Mouse (Mus musculus) C2C12 (cell line): Measurements from ENCODE around the gene Cend1. TPM values are rescaled to one million over a fixed set of nuclear protein-coding genes. Genes with fewer than 3 reads are reported as not detected.

Source experiments
- H3K27me3 ChIP-seq: one replicate; pipeline ENCODE4 v1.6.1; 2011; ENCODE audit not compliant: control insufficient read depth, insufficient read depth, insufficient read length
- H3K36me3 ChIP-seq: one replicate; pipeline ENCODE4 v1.6.1; 2011; ENCODE audit not compliant: control insufficient read depth, insufficient read depth
- H3K4me3 ChIP-seq: one replicate; pipeline ENCODE4 v1.5.1; 2011; ENCODE audit warnings: mild to moderate bottlenecking, control low read depth; ENCODE audit not compliant: poor library complexity, insufficient read depth, severe bottlenecking
- H3K79me2 ChIP-seq: one replicate; pipeline ENCODE4 v1.6.1; 2011; ENCODE audit not compliant: control insufficient read depth, insufficient read depth
- H3K79me3 ChIP-seq: one replicate; pipeline ENCODE4 v1.6.1; 2011; ENCODE audit warnings: low read depth, control low read depth
- H3ac ChIP-seq: one replicate; pipeline ENCODE3; 2011; ENCODE audit warnings: low read depth; ENCODE audit not compliant: control insufficient read depth, insufficient read length
- CEBPB ChIP-seq: IDR thresholded peaks from one replicate; pipeline ENCODE4 v1.6.1; 2011; ENCODE audit warnings: low read depth, mild to moderate bottlenecking, control low read depth, moderate library complexity
- CTCF ChIP-seq: IDR thresholded peaks from one replicate; pipeline ENCODE4 v1.5.1; 2011; ENCODE audit not compliant: control insufficient read depth, insufficient read depth, insufficient read length
- FOSL1 ChIP-seq: IDR thresholded peaks from one replicate; pipeline ENCODE4 v1.8.0; 2011; ENCODE audit warnings: mild to moderate bottlenecking, low read length; ENCODE audit not compliant: poor library complexity, insufficient read depth, severe bottlenecking
- MAX ChIP-seq: IDR thresholded peaks from one replicate; pipeline ENCODE4 v1.6.1; 2011; ENCODE audit warnings: mild to moderate bottlenecking, control low read depth
- MYOD1 ChIP-seq: IDR thresholded peaks from one replicate; pipeline ENCODE4 v1.6.1; 2011; ENCODE audit warnings: low read depth; ENCODE audit not compliant: control insufficient read depth, insufficient read length
- MYOG ChIP-seq: IDR thresholded peaks from one replicate; pipeline ENCODE4 v1.6.1; 2011; ENCODE audit not compliant: control insufficient read depth, insufficient read length; ENCODE audit errors: extremely low read depth
- USF1 ChIP-seq: IDR thresholded peaks from one replicate; pipeline ENCODE4 v1.6.1; 2011; ENCODE audit warnings: low read depth, mild to moderate bottlenecking, control low read depth, moderate library complexity
- polyA plus RNA-seq: library from polyadenylated mRNA; unstranded; fragments of >200 nt; fragmentation: generic; extraction: Trizol; gene quantifications from one replicate; pipeline ENCODE4 v1.2.1, GENCODE M21; 2012; ENCODE audit warnings: missing spikeins

Cend1 gene
- polyA plus RNA-seq, 1 experiment, result 2.4 TPM

DNA sequence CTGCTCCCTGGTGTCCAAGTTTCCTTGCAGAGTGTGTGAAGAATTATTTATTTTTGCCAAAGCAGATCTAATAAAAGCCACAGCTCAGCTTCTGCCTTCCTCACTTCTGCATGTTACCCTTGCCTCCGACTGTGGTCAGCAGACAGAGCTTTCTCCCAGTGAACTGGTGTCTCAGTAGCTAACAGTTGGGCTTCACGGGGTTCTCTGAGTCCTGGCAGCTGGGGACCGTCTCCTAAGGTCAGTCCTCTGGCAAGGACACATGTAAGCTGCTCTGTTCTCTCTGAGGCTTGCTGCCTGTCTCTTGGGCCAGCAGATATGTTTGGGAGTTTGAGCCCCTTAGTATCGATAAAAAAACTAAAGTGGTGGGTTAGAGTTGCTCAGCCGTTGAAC is 30.7 kb upstream of the Cend1 start:
- no peaks in the 10 kb centered on the region for H3K79me3 ChIP-seq
- H3K36me3 ChIP-seq, result peaks cover 3% of the 10 kb centered on the region
- H3K27me3 ChIP-seq, result no peaks in the 10 kb centered on the region
- no peaks in the 10 kb centered on the region for H3K79me2 ChIP-seq
- H3K4me3 ChIP-seq, result no peak overlapping the region
- no peak for TF ChIP-seq MAX
- TF ChIP-seq USF1, result no peak
- no peak for TF ChIP-seq CEBPB
- TF ChIP-seq MYOD1, result no peak
- no peak for TF ChIP-seq MYOG
- TF ChIP-seq CTCF, result no peak
- no peak for TF ChIP-seq FOSL1
- H3ac ChIP-seq, result no peak overlapping the region

DNA sequence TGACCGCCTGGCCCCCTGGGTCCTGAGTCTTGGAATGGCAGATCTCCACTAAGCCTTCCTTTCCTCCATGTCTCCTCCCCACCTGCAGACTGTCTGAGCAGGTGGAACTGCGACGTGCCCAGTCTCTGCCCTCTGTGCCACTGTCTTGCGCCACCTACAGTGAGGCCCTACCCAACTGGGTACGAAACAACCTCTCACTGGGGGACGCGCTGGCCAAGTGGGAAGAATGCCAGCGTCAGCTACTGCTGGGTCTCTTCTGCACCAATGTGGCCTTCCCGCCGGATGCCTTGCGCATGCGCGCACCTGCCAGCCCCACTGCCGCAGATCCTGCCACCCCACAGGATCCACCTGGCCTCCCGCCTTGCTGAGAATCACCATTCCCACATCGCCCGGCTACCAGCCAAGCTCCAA is 30.0 kb upstream of the Cend1 start:
- no peak for TF ChIP-seq MAX
- TF ChIP-seq FOSL1, result no peak
- no peak for TF ChIP-seq USF1
- no peaks in the 10 kb centered on the region for H3K79me3 ChIP-seq
- no peaks in the 10 kb centered on the region for H3K27me3 ChIP-seq
- no peak overlapping the region for H3ac ChIP-seq
- no peak overlapping the region for H3K4me3 ChIP-seq
- H3K79me2 ChIP-seq, result no peaks in the 10 kb centered on the region
- H3K36me3 ChIP-seq, result peaks cover 3% of the 10 kb centered on the region

DNA sequence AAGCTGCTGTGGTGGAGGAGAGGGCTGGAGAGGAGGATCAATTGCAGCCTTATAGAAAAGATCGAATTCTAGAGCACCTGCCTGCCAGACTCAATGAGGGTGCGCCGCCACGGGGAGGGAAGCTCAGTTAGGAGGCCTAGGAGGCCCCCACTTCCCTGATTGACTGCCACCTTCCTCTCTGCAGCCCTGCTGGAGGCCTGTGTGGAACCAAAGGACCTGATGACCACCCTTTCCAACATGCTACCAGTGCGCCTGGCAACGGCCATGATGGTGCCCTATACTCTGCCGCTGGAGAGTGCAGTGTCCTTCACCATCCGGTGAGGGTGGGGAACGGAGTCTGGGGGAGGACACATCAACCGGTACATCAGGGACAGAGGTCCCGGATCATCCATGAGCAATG is 29.4 kb upstream of the Cend1 start:
- Histone ChIP-seq H3ac (no peak overlapping the region), H3K27me3 (no peaks in the 10 kb centered on the region), H3K36me3 (peaks cover 3% of the 10 kb centered on the region), H3K79me3 (no peaks in the 10 kb centered on the region), H3K79me2 (no peaks in the 10 kb centered on the region), H3K4me3 (no peak overlapping the region)
- TF ChIP-seq CEBPB (no peak), MYOG (no peak), FOSL1 (no peak), USF1 (no peak), MYOD1 (no peak), MAX (no peak), CTCF (no peak)

DNA sequence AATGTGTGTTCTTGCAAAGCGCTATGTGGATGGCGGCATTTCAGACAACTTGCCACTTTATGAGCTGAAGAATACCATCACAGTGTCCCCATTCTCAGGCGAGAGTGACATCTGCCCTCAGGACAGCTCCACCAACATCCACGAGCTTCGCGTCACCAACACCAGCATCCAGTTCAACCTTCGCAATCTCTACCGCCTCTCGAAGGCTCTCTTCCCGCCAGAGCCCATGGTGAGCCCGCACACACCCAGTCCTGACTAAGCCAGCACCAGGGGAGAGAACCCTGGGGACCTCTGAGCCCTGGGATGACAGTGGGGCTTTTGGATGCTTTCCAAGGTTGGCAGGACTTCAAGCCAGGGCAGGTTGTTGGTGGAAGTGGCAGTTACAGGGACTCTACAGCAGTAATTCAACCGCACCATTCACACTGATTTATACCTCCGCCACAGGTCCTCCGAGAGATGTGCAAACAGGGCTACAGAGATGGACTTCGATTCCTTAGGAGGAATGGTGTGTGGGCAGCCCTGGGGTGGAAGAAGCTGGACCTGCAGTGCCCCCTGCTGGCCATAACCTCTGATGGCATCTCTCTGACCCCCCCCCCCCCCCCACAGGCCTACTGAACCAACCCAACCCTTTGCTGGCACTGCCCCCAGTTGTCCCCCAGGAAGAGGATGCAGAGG is 28.8 kb upstream of the Cend1 start:
- no peak overlapping the region for H3ac ChIP-seq
- no peaks in the 10 kb centered on the region for H3K79me2 ChIP-seq
- no peaks in the 10 kb centered on the region for H3K27me3 ChIP-seq
- no peaks in the 10 kb centered on the region for H3K79me3 ChIP-seq
- peaks cover 3% of the 10 kb centered on the region for H3K36me3 ChIP-seq
- TF ChIP-seq MAX (no peak), CTCF (peak; percentile 44)
- H3K4me3 ChIP-seq, result no peak overlapping the region

DNA sequence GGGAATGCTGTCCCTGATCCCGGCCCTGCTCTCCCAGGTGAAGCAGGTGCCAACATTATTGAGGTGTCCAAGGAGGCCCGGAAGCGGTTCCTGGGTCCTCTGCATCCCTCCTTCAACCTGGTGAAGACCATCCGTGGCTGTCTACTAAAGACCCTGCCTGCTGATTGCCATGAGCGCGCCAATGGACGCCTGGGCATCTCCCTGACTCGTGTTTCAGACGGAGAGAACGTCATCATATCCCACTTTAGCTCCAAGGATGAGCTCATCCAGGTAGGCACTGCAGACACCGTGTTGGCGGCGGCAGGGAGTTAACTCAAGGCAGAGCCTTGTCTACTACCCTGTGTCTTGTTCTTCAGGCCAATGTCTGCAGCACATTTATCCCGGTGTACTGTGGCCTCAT is 27.9 kb upstream of the Cend1 start:
- no peaks in the 10 kb centered on the region for H3K27me3 ChIP-seq
- H3ac ChIP-seq, result no peak overlapping the region

DNA sequence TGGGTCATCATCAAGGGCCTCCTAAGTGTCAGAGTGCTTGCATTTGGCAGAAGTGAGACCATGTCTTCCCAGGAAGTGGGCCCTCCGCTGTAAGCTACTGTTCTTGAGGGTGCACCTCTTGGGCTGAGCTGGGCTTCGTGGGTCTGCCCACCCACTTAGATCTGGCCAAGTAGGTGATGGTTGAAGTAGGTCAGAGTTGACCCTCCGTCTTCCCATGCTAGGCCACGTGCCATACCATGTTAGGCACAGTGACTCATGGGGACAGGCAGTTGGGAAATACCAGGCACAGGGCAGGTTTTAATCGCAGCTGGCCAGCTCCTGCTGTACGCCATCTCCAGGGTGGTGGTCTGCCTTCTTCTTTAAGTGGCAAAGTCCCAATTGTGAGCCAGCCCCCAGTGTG is 27.4 kb upstream of the Cend1 start:
- Histone ChIP-seq H3ac (no peak overlapping the region), H3K27me3 (no peaks in the 10 kb centered on the region), H3K79me3 (no peaks in the 10 kb centered on the region), H3K4me3 (no peak overlapping the region), H3K36me3 (peaks cover 7% of the 10 kb centered on the region), H3K79me2 (no peaks in the 10 kb centered on the region)
- TF ChIP-seq MYOD1 (no peak), CEBPB (peak; percentile 79), USF1 (peak; percentile 81), MAX (peak; percentile 64), CTCF (no peak)

More for the DNA sequence above, 27.9 kb upstream of the Cend1 start:
- Histone ChIP-seq H3K79me2 (no peaks in the 10 kb centered on the region), H3K79me3 (no peaks in the 10 kb centered on the region), H3K36me3 (peaks cover 3% of the 10 kb centered on the region), H3K4me3 (no peak overlapping the region)
- TF ChIP-seq MYOG (no peak), CTCF (no peak), USF1 (no peak), CEBPB (no peak), MAX (no peak), MYOD1 (no peak), FOSL1 (no peak)
